Mouse (Mus musculus) right cerebral cortex, adult 2 months (tissue): ENCODE measurements around the gene Itprid2.

Experiments
- DNase-seq, 2 experiments: peaks; one replicate each; pipeline ENCODE4 v3.0.0; 2021 to 2022; ENCODE audit warnings: low spot score in 2 of 2

The Itprid2 gene

GRCm38 (mm10) chr2:79647728-79648127 is 12.6 kb downstream of the Itprid2 start:
- no peak for DNase-seq

DNA sequence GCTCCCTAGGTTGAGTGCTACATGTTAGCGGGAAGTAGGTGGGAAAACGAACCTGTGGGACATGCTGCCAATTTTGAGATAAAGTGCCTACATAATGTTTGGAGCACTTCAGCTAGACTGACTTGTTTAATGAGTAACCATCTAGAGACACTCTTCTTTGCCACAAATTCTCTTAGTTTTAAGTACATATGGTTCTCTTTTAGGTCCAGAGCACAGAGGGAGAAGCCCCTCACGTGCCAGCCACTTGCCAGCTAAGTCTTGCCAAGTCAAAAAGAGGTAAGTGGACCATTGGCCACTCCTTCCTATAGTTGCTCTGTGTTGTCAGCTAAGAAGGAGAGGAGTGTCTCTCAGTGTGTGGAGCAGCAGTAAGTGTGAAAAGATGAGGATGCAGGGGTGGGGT is 16.0 kb downstream of the Itprid2 start:
- DNase-seq, result no peak

- no peak for DNase-seq
These were observed 16.5 kb downstream of the Itprid2 start for GRCm38 (mm10) chr2:79651701-79652100.

- no peak for DNase-seq
These were observed 17.4 kb downstream of the Itprid2 start for GRCm38 (mm10) chr2:79652502-79652901.

DNA sequence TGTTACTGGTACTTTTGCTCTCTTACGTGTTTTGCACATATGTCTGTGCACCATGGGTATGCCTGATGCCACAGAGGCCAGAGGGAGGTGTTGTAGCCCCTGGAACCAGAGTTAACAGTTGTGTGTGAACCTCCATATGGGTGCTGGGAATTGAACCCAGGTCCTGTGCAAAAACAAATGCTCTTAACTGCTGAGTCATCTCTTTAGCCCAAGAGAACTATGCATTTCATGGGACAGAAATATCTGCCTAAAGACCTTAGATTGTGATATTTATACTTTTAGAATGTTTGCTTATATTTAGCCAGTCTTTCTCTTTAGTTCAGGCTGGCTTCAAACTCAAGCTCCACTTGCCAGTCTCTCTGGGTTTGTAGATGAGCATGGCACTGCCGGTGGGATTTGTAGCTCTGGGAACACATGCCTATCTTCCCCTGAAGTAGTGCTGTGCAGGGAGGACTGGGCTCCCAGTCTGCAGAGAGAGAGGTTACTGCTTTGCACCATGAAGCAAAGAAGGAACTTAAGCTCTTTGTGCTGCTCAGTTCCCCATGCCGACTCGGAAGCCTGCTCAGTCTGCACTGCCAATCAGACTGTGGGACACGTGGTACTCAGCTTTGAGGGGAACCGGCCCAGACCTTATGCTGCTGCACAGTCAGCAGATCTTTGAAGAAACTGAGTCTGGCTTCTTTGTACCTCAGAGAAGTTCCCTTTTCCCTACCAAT is 18.1 kb downstream of the Itprid2 start:
- no peak for DNase-seq

GRCm38 (mm10) chr2:79653809-79654164 is 18.6 kb downstream of the Itprid2 start:
- no peak for DNase-seq

DNA sequence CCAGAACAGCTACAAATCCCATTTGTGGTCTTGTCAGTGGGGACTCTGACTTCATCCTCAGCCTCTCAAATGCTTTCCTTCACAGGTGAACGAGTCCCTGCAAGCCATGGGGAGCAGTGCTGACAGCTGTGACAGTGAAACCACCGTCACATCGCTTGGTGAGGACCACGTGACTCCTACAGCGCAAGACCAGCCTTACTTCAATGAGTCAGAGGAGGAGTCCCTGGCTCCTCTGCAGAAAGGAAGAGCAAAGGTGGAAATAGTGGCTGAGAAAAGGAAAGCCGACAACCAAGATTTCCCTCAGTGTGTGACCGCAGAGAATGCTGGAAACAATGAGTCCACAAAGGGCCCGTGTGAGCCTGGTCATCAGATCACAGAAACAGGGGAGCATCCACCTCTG is 21.9 kb downstream of the Itprid2 start:
- DNase-seq, result no peak

DNA sequence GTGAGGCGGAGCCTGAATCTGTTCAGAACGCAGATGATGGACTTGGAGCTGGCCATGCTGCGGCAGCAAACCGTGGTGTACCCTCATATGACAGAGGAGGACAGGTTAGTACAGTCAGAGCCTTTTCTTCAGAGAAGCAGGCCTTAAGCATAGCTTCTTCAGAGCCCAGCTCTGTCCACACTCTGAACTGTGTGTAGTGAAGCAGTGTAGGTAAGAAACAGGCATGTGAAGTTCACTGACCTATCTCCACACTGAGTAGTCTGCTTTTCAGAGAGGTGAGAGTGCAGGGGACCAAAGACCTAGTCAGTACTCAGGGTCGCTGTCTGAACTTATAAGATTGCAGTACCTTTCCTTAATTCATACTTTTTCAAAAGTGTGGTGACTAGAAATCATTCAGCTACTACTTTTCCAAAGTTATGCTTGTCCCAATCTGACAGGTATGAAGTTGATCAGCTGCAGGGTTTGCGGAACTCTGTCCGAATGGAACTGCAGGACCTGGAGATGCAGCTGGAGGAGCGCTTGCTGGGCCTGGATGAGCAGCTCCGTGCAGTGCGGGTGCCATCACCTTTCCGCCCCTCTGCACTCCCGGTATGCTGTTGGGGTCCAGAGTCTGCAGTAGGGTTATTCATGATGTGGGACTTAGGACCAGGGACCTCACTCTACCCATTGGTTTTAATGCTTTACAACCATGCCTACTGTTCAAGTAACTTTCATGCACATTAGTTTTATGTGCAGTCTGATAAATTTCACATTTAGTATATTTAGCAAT is 25.4 kb downstream of the Itprid2 start:
- no peak for DNase-seq

DNA sequence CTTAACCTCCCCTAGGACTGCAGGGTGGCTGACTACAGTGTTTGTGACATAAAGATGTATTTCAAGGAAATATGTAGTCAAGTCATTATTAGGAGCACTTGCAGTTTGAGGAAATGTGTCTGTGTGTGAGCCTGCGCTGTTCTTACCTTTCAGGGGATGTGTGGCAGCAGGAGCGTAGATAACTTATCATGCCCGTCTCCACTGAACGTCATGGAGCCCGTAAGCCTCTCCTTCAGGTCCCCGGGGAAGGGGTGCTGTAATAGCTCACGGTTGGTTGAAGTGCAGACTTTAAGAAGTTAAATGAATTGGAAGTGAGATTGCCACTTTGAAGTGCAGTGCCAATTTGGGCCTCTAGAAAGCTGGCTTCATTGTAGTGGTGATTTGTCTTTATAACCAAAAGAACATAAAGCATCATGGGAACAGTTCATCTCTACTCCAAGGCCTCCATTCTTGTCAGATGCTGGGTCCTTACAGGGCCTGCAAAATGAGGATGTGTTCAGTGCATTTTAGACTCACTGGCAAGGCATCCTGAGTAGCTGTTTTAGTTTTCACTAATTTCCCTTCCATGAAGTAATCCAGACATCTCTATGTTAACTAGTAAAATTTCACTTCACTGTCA is 26.4 kb downstream of the Itprid2 start:
- no peak for DNase-seq

DNA sequence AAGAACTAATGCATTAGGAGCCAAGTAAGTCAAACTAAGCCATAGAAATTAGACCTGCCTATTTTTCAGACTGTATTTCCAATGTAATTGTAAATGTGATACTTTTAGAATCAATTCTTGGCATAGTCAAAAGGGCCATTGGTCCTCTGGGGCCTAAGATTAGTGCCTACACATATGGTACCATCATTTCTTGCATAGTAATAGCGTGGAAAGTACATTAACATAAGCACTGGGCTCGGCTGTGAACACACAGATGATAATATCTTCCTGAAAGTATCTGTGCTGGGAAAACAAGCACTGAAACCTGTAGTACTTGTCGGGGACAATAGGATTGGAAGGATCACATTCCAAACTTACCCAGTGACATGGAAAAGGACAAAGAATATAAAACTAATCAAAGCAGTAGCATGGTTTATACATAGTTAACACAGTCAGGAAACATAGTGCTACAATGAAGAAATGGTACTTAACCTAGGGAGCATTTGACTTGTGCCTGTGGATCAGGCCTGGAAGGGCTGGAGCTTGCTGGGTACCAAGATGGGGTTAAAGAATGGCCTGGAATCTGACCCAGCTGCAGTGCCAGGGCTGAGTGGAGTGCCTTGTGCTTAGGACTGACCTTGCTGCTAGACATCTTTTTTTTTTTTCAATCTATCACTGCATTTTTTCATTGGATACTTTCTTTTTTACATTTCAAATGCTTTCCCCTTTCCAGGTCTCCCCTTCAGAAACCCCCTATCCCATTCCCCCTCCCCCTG is 29.6 kb downstream of the Itprid2 start:
- no peak for DNase-seq

GRCm38 (mm10) chr2:79665492-79665891 is 30.3 kb downstream of the Itprid2 start:
- DNase-seq, result no peak

DNA sequence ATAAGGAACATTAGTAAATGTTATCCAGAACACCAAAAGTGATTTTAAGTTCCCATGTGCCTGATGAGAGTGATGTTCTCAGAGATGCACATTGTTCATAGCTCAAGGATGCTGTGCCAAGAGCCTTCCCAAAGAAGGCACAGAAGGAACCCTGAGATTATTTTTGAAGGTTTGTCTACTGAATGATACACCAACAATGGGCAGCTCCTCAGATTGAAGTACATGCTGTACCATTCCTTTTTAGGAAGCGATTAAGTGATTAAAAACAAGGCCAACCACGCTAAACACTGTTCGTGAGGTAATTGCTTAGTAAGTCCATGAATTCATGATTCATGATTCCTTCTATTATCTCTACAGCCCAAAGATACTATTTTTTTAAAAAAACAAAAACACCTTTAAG is 40.1 kb downstream of the Itprid2 start:
- DNase-seq, result no peak

DNA sequence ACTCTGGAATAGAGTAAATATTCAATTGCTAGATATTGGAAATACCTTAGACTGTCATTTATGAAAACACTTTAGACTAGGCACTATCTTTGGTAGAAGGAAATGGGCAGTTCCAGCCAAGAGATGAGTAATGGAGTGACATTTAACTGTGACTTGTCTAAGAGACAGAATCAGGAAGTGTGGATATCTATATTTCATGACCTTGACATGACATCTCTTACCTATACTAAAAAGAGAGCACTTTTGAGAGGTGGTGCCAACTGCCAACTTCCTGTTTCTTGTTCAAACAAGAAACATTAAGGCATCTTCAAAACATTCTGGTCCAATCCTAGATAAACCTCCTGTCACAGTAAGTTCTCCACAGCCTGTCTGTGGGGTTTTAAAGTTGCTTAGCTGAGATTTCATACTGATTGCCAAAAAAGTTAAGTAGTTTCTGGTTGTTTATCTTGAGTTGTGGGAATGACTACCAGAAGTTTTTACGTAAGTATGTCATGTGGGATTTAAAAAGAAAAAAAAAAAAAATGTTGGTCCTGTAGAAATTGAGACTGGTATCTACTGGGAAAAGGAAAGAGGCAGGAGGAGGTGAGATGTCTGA is 42.6 kb downstream of the Itprid2 start:
- no peak for DNase-seq

GRCm38 (mm10) chr2:79681672-79682071 is 46.5 kb downstream of the Itprid2 start:
- no peak for DNase-seq

- DNase-seq, result no peak
These were observed 48.1 kb downstream of the Itprid2 start for GRCm38 (mm10) chr2:79683258-79683657.

- DNase-seq, result no peak
These were observed 55.7 kb downstream of the Itprid2 start for GRCm38 (mm10) chr2:79690838-79691237.

- no peak for DNase-seq
These were observed 60.0 kb downstream of the Itprid2 start for GRCm38 (mm10) chr2:79695190-79695589.

- no peak for DNase-seq
These were observed 60.8 kb downstream of the Itprid2 start for GRCm38 (mm10) chr2:79695939-79696338.

DNA sequence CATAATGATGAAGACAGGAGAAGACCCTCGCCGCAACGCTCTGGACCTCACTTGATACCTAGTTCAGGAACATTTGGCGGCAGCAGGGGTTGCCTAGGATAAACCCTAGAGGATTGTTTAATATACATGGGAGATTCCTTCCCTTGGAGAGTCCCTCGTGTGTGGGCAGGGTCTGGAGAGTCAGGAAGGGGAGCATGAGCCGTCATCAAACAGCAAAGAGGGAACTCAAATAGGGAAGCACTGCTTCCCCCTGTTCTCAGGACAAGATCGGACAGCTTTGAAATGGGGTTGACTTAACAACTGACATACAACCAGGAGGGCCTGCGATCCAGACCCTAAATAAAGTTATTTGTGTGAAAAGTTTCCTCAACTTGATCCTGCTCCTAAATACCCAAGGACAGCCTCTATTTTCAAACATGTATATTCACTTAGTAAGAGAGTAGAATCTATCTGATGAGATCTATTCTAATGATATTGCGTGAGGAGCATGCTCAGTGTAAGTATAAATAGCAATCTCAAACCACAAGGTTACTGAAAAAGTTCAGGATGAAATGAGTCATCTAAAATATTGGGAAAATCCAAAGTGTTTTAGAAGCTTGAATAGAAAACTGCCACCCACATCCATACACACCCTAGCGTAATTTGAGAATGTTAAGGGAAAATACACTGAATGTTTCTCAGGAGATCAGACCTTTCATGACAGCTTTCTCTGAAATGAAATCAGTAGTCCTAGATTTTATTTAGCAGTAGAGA is 61.5 kb downstream of the Itprid2 start:
- DNase-seq, result no peak

DNA sequence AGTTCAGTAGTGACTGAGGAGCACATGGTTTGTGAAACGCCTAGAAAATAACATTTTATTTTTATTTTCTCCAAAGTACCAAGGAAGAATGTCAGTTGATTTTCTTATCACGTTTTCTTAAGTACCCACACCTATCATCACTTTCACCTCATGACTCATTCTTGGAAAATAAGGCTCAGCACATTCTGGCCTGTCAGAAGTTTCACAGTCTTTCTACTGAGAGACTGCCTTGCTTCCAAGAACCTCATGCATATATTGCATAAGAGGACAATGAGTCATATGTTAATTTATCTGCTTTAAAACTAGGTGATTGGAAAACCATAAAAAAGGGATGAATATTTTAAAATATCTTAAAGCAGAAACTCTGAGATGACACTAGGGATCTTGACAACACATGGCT is 63.0 kb downstream of the Itprid2 start:
- no peak for DNase-seq

- no peak for DNase-seq
These were observed 69.6 kb downstream of the Itprid2 start for GRCm38 (mm10) chr2:79704773-79705172.
